Comparison of ENCODE assay signal across 10 mouse cellular contexts in genomic region chr16:95844691-95845090, GRCm38 (mm10).
DNase-seq lines count a peak whose midpoint lies in the region; ATAC-seq and TF ChIP-seq lines count a peak whose summit lies in the region.
"Had no signal": no experiment of that assay in that cellular context is flagged by ENCODE, and none has a peak within 500 bp of the region (broad histone marks: within the 10 kb centered on the region; RNA-seq: fewer than 3 reads in every experiment).

No protein-coding gene starts in this region.

- H3K4me2 ChIP-seq in kidney, embryonic 14.5 days (replicated peaks; ENCODE audit: low read depth, low read length), result no peak overlapping the region
- H3K4me2 ChIP-seq in intestine, embryonic 16.5 days (ENCODE audit: low read depth, low read length), result no peak overlapping the region

- 40% methylated on average over 4 of the region's 4 CpGs for WGBS in kidney, adult 2 months
- WGBS in kidney, embryonic 14.5 days, result 38% methylated on average over 4 of the region's 4 CpGs
- 62% methylated on average over 4 of the region's 4 CpGs for WGBS in heart, embryonic 10.5 days
- 59% methylated on average over 4 of the region's 4 CpGs for WGBS in intestine, embryonic 16.5 days

- DNase-seq in kidney, adult 2 months, result peak; percentile 29
- DNase-seq in Muller cell, postnatal 12 days (ENCODE audit: inconsistent ontology term), result peak; percentile 93
- DNase-seq in brain, embryonic 14.5 days (ENCODE audit: low read depth), result peak; percentile 26
- peak; percentile 22 to 45 for DNase-seq in layer of hippocampus, postnatal 14 days (ENCODE audit: low spot score in 2 of 2)
- no peak for DNase-seq in heart, embryonic 10.5 days (ENCODE audit: low spot score)
- no peak for DNase-seq in frontal cortex, postnatal 10 days (ENCODE audit: low spot score in 2 of 2)
- DNase-seq: midbrain, embryonic 14.5 days had no signal

- H3K9me3 ChIP-seq in kidney, embryonic 14.5 days (ENCODE audit: control insufficient read depth, low read length), result no peaks in the 10 kb centered on the region
- H3K9me3 ChIP-seq in heart, embryonic 10.5 days, result no peaks in the 10 kb centered on the region
- no peaks in the 10 kb centered on the region for H3K9me3 ChIP-seq in intestine, embryonic 16.5 days (ENCODE audit: control insufficient read depth, low read length)

- H3K9ac ChIP-seq in kidney, embryonic 14.5 days (ENCODE audit: low read depth, low read length), result no peak overlapping the region
- no peak overlapping the region for H3K9ac ChIP-seq in intestine, embryonic 16.5 days (ENCODE audit: low read depth, low read length)

- no peak overlapping the region for H3K4me3 ChIP-seq in kidney, adult 2 months (ENCODE audit: insufficient read depth, low read depth, low read length)
- no peak overlapping the region for H3K4me3 ChIP-seq in kidney, embryonic 14.5 days (ENCODE audit: low read length)
- no peak overlapping the region for H3K4me3 ChIP-seq in heart, embryonic 10.5 days
- H3K4me3 ChIP-seq in intestine, embryonic 16.5 days (ENCODE audit: low read length), result no peak overlapping the region
- H3K4me3 ChIP-seq: erythroblast, embryonic 14.5 days had no signal

- no peak for ATAC-seq in kidney, embryonic 14.5 days (ENCODE audit: low FRiP score, low TSS enrichment)
- no peak for ATAC-seq in intestine, embryonic 16.5 days

- H3K27ac ChIP-seq in kidney, adult 2 months (ENCODE audit: insufficient read depth, low read depth, low read length), result no peak overlapping the region
- no peak overlapping the region for H3K27ac ChIP-seq in kidney, embryonic 14.5 days (ENCODE audit: low read depth, low read length)
- no peak overlapping the region for H3K27ac ChIP-seq in heart, embryonic 10.5 days
- H3K27ac ChIP-seq in intestine, embryonic 16.5 days (ENCODE audit: low read length), result no peak overlapping the region

- no peaks in the 10 kb centered on the region for H3K27me3 ChIP-seq in kidney, adult 2 months (replicated peaks; ENCODE audit: control insufficient read depth, insufficient read depth, low read length)
- H3K27me3 ChIP-seq in kidney, embryonic 14.5 days (ENCODE audit: control insufficient read depth, insufficient read depth, low read length), result no peaks in the 10 kb centered on the region
- no peaks in the 10 kb centered on the region for H3K27me3 ChIP-seq in heart, embryonic 10.5 days (ENCODE audit: insufficient read depth, poor library complexity, severe bottlenecking)
- no peaks in the 10 kb centered on the region for H3K27me3 ChIP-seq in intestine, embryonic 16.5 days (replicated peaks; ENCODE audit: control insufficient read depth, insufficient read depth, low read length)

- H3K36me3 ChIP-seq in kidney, adult 2 months (ENCODE audit: control insufficient read depth, insufficient read depth, low read length), result no peaks in the 10 kb centered on the region
- no peaks in the 10 kb centered on the region for H3K36me3 ChIP-seq in kidney, embryonic 14.5 days (ENCODE audit: control insufficient read depth, insufficient read depth, low read length)
- no peaks in the 10 kb centered on the region; the same call in 1 of the 2 replicates for H3K36me3 ChIP-seq in heart, embryonic 10.5 days
- H3K36me3 ChIP-seq in intestine, embryonic 16.5 days (ENCODE audit: control insufficient read depth, insufficient read depth, low read length), result no peaks in the 10 kb centered on the region

- no peaks in the 10 kb centered on the region for H3K4me1 ChIP-seq in kidney, adult 2 months (ENCODE audit: control insufficient read depth, insufficient read depth, low read length)
- peaks cover 8% of the 10 kb centered on the region for H3K4me1 ChIP-seq in kidney, embryonic 14.5 days (ENCODE audit: control insufficient read depth, insufficient read depth, low read length)
- peaks cover 12% of the 10 kb centered on the region; the same call in 1 of the 2 replicates for H3K4me1 ChIP-seq in heart, embryonic 10.5 days
- H3K4me1 ChIP-seq in intestine, embryonic 16.5 days (ENCODE audit: control insufficient read depth, insufficient read depth, low read length), result peaks cover 20% of the 10 kb centered on the region

- TF ChIP-seq CTCF in kidney, adult 2 months (conservative IDR thresholded peaks at IDR 0.05; ENCODE audit: insufficient read depth, insufficient read length, low read depth, low read length), result no peak
- TF ChIP-seq CTCF in brain, embryonic 14.5 days (IDR thresholded peaks at IDR 0.05; ENCODE audit: borderline replicate concordance, extremely low read depth, insufficient read depth, insufficient read length), result no peak

- TF ChIP-seq POLR2A in kidney, adult 2 months (IDR thresholded peaks at IDR 0.05; ENCODE audit: low read depth, low read length), result no peak
- TF ChIP-seq POLR2A in brain, embryonic 14.5 days (IDR thresholded peaks at IDR 0.05; ENCODE audit: borderline replicate concordance, extremely low read depth, insufficient read depth, insufficient read length, poor library complexity, severe bottlenecking), result no peak

Comparison
In these comparisons a context has a peak if more than half of its experiments do, and no peak if none do; other contexts are left out.
1. DNase-seq: peak in kidney, adult 2 months (single experiment), Muller cell, postnatal 12 days (single experiment), brain, embryonic 14.5 days (single experiment) and layer of hippocampus, postnatal 14 days (2 of 2); none in heart, embryonic 10.5 days (single experiment) and frontal cortex, postnatal 10 days (0 of 2).